Mouse (Mus musculus) CH12.LX (cell line): ENCODE results near the gene Hnrnpul1. TPM values are rescaled to one million over a fixed set of nuclear protein-coding genes. Genes with fewer than 3 reads are reported as not detected.

Source experiments
- DNase-seq: peaks from one replicate; pipeline ENCODE4 v3.0.0-alpha.2; 2013; ENCODE audit errors: extremely low read depth
- H3K27ac ChIP-seq: 2 replicates; pipeline ENCODE4 v1.5.1; 2012; ENCODE audit warnings: low read depth, mild to moderate bottlenecking, control low read depth, moderate library complexity; ENCODE audit not compliant: insufficient read depth
- H3K27me3 ChIP-seq: replicated peaks from 2 replicates; pipeline ENCODE3; 2012; ENCODE audit warnings: inconsistent platforms
- H3K36me3 ChIP-seq, 2 experiments: replicated peaks in 1 of 2; 2 replicates each; pipeline versions ENCODE3 to v1.6.1; 2012; ENCODE audit warnings: inconsistent platforms in 1 of 2, low read length in 1 of 2, mild to moderate bottlenecking in 1 of 2, mixed read lengths in 1 of 2, moderate library complexity in 1 of 2; ENCODE audit not compliant: control insufficient read depth in 1 of 2, insufficient read depth in 1 of 2
- H3K4me1 ChIP-seq, 2 experiments: 2 replicates each; pipeline ENCODE4 v1.6.1; 2012; ENCODE audit warnings: inconsistent platforms in 1 of 2, moderate library complexity in 1 of 2; ENCODE audit not compliant: insufficient read depth in 2 of 2, control insufficient read depth in 1 of 2
- H3K4me2 ChIP-seq: 2 replicates; pipeline ENCODE4 v1.6.1; 2012; ENCODE audit warnings: low read depth, mild to moderate bottlenecking, control low read depth; ENCODE audit not compliant: poor library complexity, insufficient read depth, severe bottlenecking
- H3K4me3 ChIP-seq, 3 experiments: fragments of 150-350 bp in 1 of 3; sonication (generic) in 1 of 3; replicated peaks in 1 of 3; 2 replicates each; pipeline versions ENCODE3 to v1.5.1; 2011 to 2012; ENCODE audit warnings: low read depth in 2 of 3, low read length in 2 of 3, mild to moderate bottlenecking in 2 of 3, moderate library complexity in 2 of 3, control low read depth in 1 of 3, improper control_type of control experiment in 1 of 3, inconsistent platforms in 1 of 3, mixed read lengths in 1 of 3; ENCODE audit not compliant: poor library complexity in 1 of 3
- H3K79me2 ChIP-seq: replicated peaks from 2 replicates; pipeline ENCODE4 v1.6.1; 2012; ENCODE audit warnings: mild to moderate bottlenecking, moderate library complexity; ENCODE audit not compliant: control insufficient read depth, poor library complexity, insufficient read depth, severe bottlenecking; ENCODE audit errors: extremely low read depth
- H3K9ac ChIP-seq: 2 replicates; pipeline ENCODE4 v1.6.1; 2012; ENCODE audit warnings: low read depth, mild to moderate bottlenecking, control low read depth, moderate library complexity; ENCODE audit not compliant: insufficient read depth
- H3K9me3 ChIP-seq: replicated peaks from 2 replicates; pipeline ENCODE3; 2012; ENCODE audit warnings: low read length, inconsistent platforms, mixed read lengths
- BHLHE40 ChIP-seq: IDR thresholded peaks from 2 replicates; pipeline ENCODE4 v1.6.1; 2011; ENCODE audit warnings: mild to moderate bottlenecking, low read depth, low read length, improper control_type of control experiment
- CHD1 ChIP-seq: IDR thresholded peaks from 2 replicates; pipeline ENCODE4 v1.6.1; 2012; ENCODE audit warnings: low read depth, low read length, improper control_type of control experiment, inconsistent platforms
- CHD2 ChIP-seq: IDR thresholded peaks from 2 replicates; pipeline ENCODE4 v1.6.1; 2011; ENCODE audit warnings: low read length, improper control_type of control experiment
- CTCF ChIP-seq, 2 experiments: IDR thresholded peaks in 1 of 2; conservative IDR thresholded peaks in 1 of 2; 2 replicates each; pipeline ENCODE4 v1.5.1; 2011 to 2012; ENCODE audit warnings: low read depth in 2 of 2, low read length in 2 of 2, improper control_type of control experiment in 1 of 2, inconsistent platforms in 1 of 2, mild to moderate bottlenecking in 1 of 2, moderate library complexity in 1 of 2
- E2F4 ChIP-seq: IDR thresholded peaks from 2 replicates; pipeline ENCODE4 v1.6.1; 2011; ENCODE audit warnings: low read depth, low read length, improper control_type of control experiment; ENCODE audit not compliant: insufficient replicate concordance
- GABPA ChIP-seq: IDR thresholded peaks from 2 replicates; pipeline ENCODE4 v1.6.1; 2012; ENCODE audit warnings: low read depth, low read length, improper control_type of control experiment, inconsistent platforms; ENCODE audit not compliant: insufficient replicate concordance
- HCFC1 ChIP-seq: IDR thresholded peaks from 2 replicates; pipeline ENCODE4 v1.6.1; 2012; ENCODE audit warnings: low read depth, mild to moderate bottlenecking, inconsistent platforms, low read length, improper control_type of control experiment
- JUN ChIP-seq: IDR thresholded peaks from 2 replicates; pipeline ENCODE4 v1.6.1; 2011; ENCODE audit warnings: low read depth, mild to moderate bottlenecking, low read length, improper control_type of control experiment, moderate library complexity; ENCODE audit not compliant: insufficient read depth
- MAFK ChIP-seq: IDR thresholded peaks from 2 replicates; pipeline ENCODE4 v1.6.1; 2011; ENCODE audit warnings: low read length, improper control_type of control experiment; ENCODE audit not compliant: insufficient replicate concordance
- MAZ ChIP-seq: IDR thresholded peaks from 2 replicates; pipeline ENCODE4 v1.6.1; 2012; ENCODE audit warnings: low read depth, mild to moderate bottlenecking, inconsistent platforms, low read length, improper control_type of control experiment, moderate library complexity
- MYC ChIP-seq: IDR thresholded peaks from 2 replicates; pipeline ENCODE4 v1.6.1; 2011; ENCODE audit warnings: low read depth, mild to moderate bottlenecking, improper control_type of control experiment, low read length
- NELFE ChIP-seq: IDR thresholded peaks from 2 replicates; pipeline ENCODE4 v1.6.1; 2011; ENCODE audit warnings: low read depth, low read length, improper control_type of control experiment
- NRF1 ChIP-seq: IDR thresholded peaks from 2 replicates; pipeline ENCODE4 v1.6.1; 2014; ENCODE audit warnings: low read depth, mild to moderate bottlenecking, inconsistent platforms, low read length, improper control_type of control experiment, moderate library complexity
- PAX5 ChIP-seq: IDR thresholded peaks from 2 replicates; pipeline ENCODE4 v1.6.1; 2012; ENCODE audit warnings: low read length, inconsistent platforms, mixed read lengths
- POLR2A ChIP-seq: IDR thresholded peaks from 2 replicates; pipeline ENCODE4 v1.6.1; 2011; ENCODE audit warnings: low read depth, mild to moderate bottlenecking, improper control_type of control experiment, low read length
- POLR2AphosphoS2 ChIP-seq: IDR thresholded peaks from 2 replicates; pipeline ENCODE4 v1.6.1; 2011; ENCODE audit warnings: low read depth, low read length, improper control_type of control experiment
- RCOR1 ChIP-seq: conservative IDR thresholded peaks from 2 replicates; pipeline ENCODE4 v1.6.1; 2012; ENCODE audit warnings: low read depth, mild to moderate bottlenecking, inconsistent platforms, low read length, improper control_type of control experiment
- SMC3 ChIP-seq: IDR thresholded peaks from 2 replicates; pipeline ENCODE4 v1.6.1; 2011; ENCODE audit warnings: low read depth, low read length, improper control_type of control experiment
- TCF12 ChIP-seq: IDR thresholded peaks from 2 replicates; pipeline ENCODE4 v1.6.1; 2014; ENCODE audit warnings: low read depth, mild to moderate bottlenecking, inconsistent platforms, low read length, improper control_type of control experiment
- UBTF ChIP-seq: IDR thresholded peaks from 2 replicates; pipeline ENCODE4 v1.6.1; 2012; ENCODE audit warnings: low read depth, mild to moderate bottlenecking, inconsistent platforms, low read length, improper control_type of control experiment, moderate library complexity
- USF1 ChIP-seq: IDR thresholded peaks from 2 replicates; pipeline ENCODE4 v1.6.1; 2014; ENCODE audit warnings: low read depth, mild to moderate bottlenecking, inconsistent platforms, low read length, improper control_type of control experiment
- USF2 ChIP-seq: conservative IDR thresholded peaks from 2 replicates; pipeline ENCODE4 v1.6.1; 2011; ENCODE audit warnings: low read depth, low read length, improper control_type of control experiment
- ZC3H11A ChIP-seq: IDR thresholded peaks from 2 replicates; pipeline ENCODE4 v1.6.1; 2012; ENCODE audit warnings: low read depth, mild to moderate bottlenecking, inconsistent platforms, low read length, improper control_type of control experiment
- ZKSCAN1 ChIP-seq: IDR thresholded peaks from 2 replicates; pipeline ENCODE4 v1.6.1; 2012; ENCODE audit warnings: low read depth, inconsistent platforms, low read length, improper control_type of control experiment, borderline replicate concordance
- ZNF384 ChIP-seq: IDR thresholded peaks from 2 replicates; pipeline ENCODE4 v1.6.1; 2012; ENCODE audit warnings: low read depth, low read length, improper control_type of control experiment, inconsistent platforms
- dilution Hi-C: fragments of 300-500 bp; cut with MboI; formaldehyde crosslinking; loops from 2 replicates; pipeline ENCODE4 v1.14.3; 2020; ENCODE audit warnings: low sequenced_read_pairs; ENCODE audit not compliant: extremely low pct_unique_long_range_greater_than_20kb, extremely low pct_ligation_motif_present
- in situ Hi-C: fragments of 300-500 bp; cut with MboI; formaldehyde crosslinking; loops from 3 replicates; pipeline ENCODE4 v1.14.3; 2019; ENCODE audit warnings: low sequenced_read_pairs, low pct_ligation_motif_present, low pct_unique_long_range_greater_than_20kb, mixed read lengths
- polyA plus RNA-seq: library from polyadenylated mRNA; unstranded; fragments of >175 nt; gene quantifications from 2 replicates; pipeline ENCODE4 v1.2.1, GENCODE M21; 2012; ENCODE audit warnings: low read depth; ENCODE audit not compliant: insufficient read length
- total RNA-seq, 2 experiments: library from RNA; depleted of rRNA; stranded (reverse); fragments of 300-350 nt in 1 of 2; fragments of >200 nt in 1 of 2; gene quantifications; 2 replicates each; pipeline ENCODE4 v1.2.3; 2012 to 2014

The Hnrnpul1 gene
- total and polyA plus RNA-seq, 3 experiments: 52.6 to 188 (median 72.2) TPM

GRCm38 (mm10) chr7:25717478-25717877, 37.1 kb downstream of the Hnrnpul1 start:
- dilution Hi-C loops (no loop called here), in situ Hi-C loops (loop anchor here (5.0 kb wide), 1 partner anchor 35 kb away; the partner anchor contains the start of gene Hnrnpul1)
- H3K9me3 ChIP-seq: no peaks in the 10 kb centered on the region
- peak overlapping the region; percentile 88 for H3K9ac ChIP-seq
- peak overlapping the region in 1 of 3 experiments; percentile 12 for H3K4me3 ChIP-seq
- peaks cover 3 to 40% of the 10 kb centered on the region in 2 experiments for H3K4me1 ChIP-seq
- no peak overlapping the region for H3K27ac ChIP-seq
- H3K36me3 ChIP-seq: peaks cover 55 to 72% of the 10 kb centered on the region in 2 experiments
- TF ChIP-seq NRF1: no peak
- TF ChIP-seq GABPA: no peak
- TF ChIP-seq POLR2AphosphoS2: no peak
- TF ChIP-seq ZC3H11A: no peak
- no peak for TF ChIP-seq USF2
- TF ChIP-seq UBTF: no peak
- no peak for TF ChIP-seq MAFK
- no peak for TF ChIP-seq HCFC1
- no peak for TF ChIP-seq CHD2
- no peak for TF ChIP-seq USF1
- no peak for TF ChIP-seq ZKSCAN1
- no peak for TF ChIP-seq MYC
- TF ChIP-seq JUN: no peak
- no peak for TF ChIP-seq POLR2A
- no peak for TF ChIP-seq SMC3
- TF ChIP-seq, all 38 proteins: peak for 0
- DNase-seq: no peak
- peak overlapping the region; percentile 86 for H3K4me2 ChIP-seq
- H3K79me2 ChIP-seq: peaks cover 15% of the 10 kb centered on the region
- no peaks in the 10 kb centered on the region for H3K27me3 ChIP-seq

- in situ Hi-C loops: loop anchor here (5.0 kb wide), 1 partner anchor 36 kb away; the partner anchor contains the start of gene Hnrnpul1
- dilution Hi-C loops: no loop called here
- H3K4me3 ChIP-seq: no peak overlapping the region
- no peaks in the 10 kb centered on the region for H3K9me3 ChIP-seq
- no peak for DNase-seq
- H3K4me1 ChIP-seq: peaks cover 19 to 56% of the 10 kb centered on the region in 2 experiments
- H3K27me3 ChIP-seq: no peaks in the 10 kb centered on the region
- no peak overlapping the region for H3K27ac ChIP-seq
- no peak overlapping the region for H3K4me2 ChIP-seq
- TF ChIP-seq PAX5: no peak
- TF ChIP-seq ZKSCAN1: no peak
- TF ChIP-seq SMC3: no peak
- no peak for TF ChIP-seq CTCF (conservative IDR thresholded peaks at IDR 0.05 in 1 of 2, IDR thresholded peaks at IDR 0.05 in 1 of 2; ENCODE audit: low read depth in 2 of 2, low read length in 2 of 2)
- no peak for TF ChIP-seq CHD2
- TF ChIP-seq BHLHE40: no peak
- no peak for TF ChIP-seq TCF12
- TF ChIP-seq RCOR1: no peak
- TF ChIP-seq ZNF384: no peak
- no peak for TF ChIP-seq NELFE
- TF ChIP-seq MAZ: no peak
- TF ChIP-seq POLR2AphosphoS2: no peak
- TF ChIP-seq E2F4: no peak
- TF ChIP-seq CHD1: no peak
- peaks cover 59 to 76% of the 10 kb centered on the region in 2 experiments for H3K36me3 ChIP-seq
- H3K79me2 ChIP-seq: peaks cover 15% of the 10 kb centered on the region
- no peak overlapping the region for H3K9ac ChIP-seq
These were observed 38.8 kb downstream of the Hnrnpul1 start for GRCm38 (mm10) chr7:25715731-25716271.
